Mouse (Mus musculus): ENCODE measurements around the gene Pmm2. TPM values are rescaled to one million over a fixed set of nuclear protein-coding genes. Genes with fewer than 3 reads are reported as not detected.
A peak's percentile ranks its signal among the peaks of the same experiment; 100 is the strongest.

Gene Pmm2
- total RNA-seq (2017): 48.6 and 62.8 TPM in 2 replicates

GRCm38 (mm10) chr16:8637217-8638051 lies at the start of gene Pmm2, which contains the start of gene Tmem186:
Gene Pmm2 (plus strand): TSS chr16:8637674.
Gene Tmem186 (minus strand): TSS chr16:8637712.
- ATAC-seq (replicated peaks in 1 of 2; ENCODE audit: insufficient read depth in 1 of 2, low FRiP score in 2 of 2, low TSS enrichment in 1 of 2, low read depth in 1 of 2, poor library complexity in 2 of 2, severe bottlenecking in 2 of 2): peak; percentile 75 to 87

GRCm38 (mm10) chr16:8595411-8595810 lies 42.1 kb upstream of the Pmm2 start:
- no peak for ATAC-seq (replicated peaks in 1 of 2; ENCODE audit: insufficient read depth in 1 of 2, low FRiP score in 2 of 2, low TSS enrichment in 1 of 2, low read depth in 1 of 2, poor library complexity in 2 of 2, severe bottlenecking in 2 of 2)

GRCm38 (mm10) chr16:8596336-8596735 lies 41.1 kb upstream of the Pmm2 start:
- no peak for ATAC-seq (replicated peaks in 1 of 2; ENCODE audit: insufficient read depth in 1 of 2, low FRiP score in 2 of 2, low TSS enrichment in 1 of 2, low read depth in 1 of 2, poor library complexity in 2 of 2, severe bottlenecking in 2 of 2)

- ATAC-seq (replicated peaks in 1 of 2; ENCODE audit: insufficient read depth in 1 of 2, low FRiP score in 2 of 2, low TSS enrichment in 1 of 2, low read depth in 1 of 2, poor library complexity in 2 of 2, severe bottlenecking in 2 of 2): no peak
Observed at GRCm38 (mm10) chr16:8597516-8597915, 40.0 kb upstream of the Pmm2 start.

- ATAC-seq (replicated peaks in 1 of 2; ENCODE audit: insufficient read depth in 1 of 2, low FRiP score in 2 of 2, low TSS enrichment in 1 of 2, low read depth in 1 of 2, poor library complexity in 2 of 2, severe bottlenecking in 2 of 2): peak in 1 of 2 experiments; percentile 17; a peak in 1 of 4 replicates
Observed at GRCm38 (mm10) chr16:8603789-8604188, 33.7 kb upstream of the Pmm2 start.

- no peak for ATAC-seq (replicated peaks in 1 of 2; ENCODE audit: insufficient read depth in 1 of 2, low FRiP score in 2 of 2, low TSS enrichment in 1 of 2, low read depth in 1 of 2, poor library complexity in 2 of 2, severe bottlenecking in 2 of 2)
Observed at GRCm38 (mm10) chr16:8610397-8610796, 27.1 kb upstream of the Pmm2 start.

- peak in 1 of 2 experiments; percentile 53; a peak in 1 of 4 replicates for ATAC-seq (replicated peaks in 1 of 2; ENCODE audit: insufficient read depth in 1 of 2, low FRiP score in 2 of 2, low TSS enrichment in 1 of 2, low read depth in 1 of 2, poor library complexity in 2 of 2, severe bottlenecking in 2 of 2)
Observed at GRCm38 (mm10) chr16:8612214-8613005, 25.1 kb upstream of the Pmm2 start.

- no peak for ATAC-seq (replicated peaks in 1 of 2; ENCODE audit: insufficient read depth in 1 of 2, low FRiP score in 2 of 2, low TSS enrichment in 1 of 2, low read depth in 1 of 2, poor library complexity in 2 of 2, severe bottlenecking in 2 of 2)
Observed at GRCm38 (mm10) chr16:8613039-8613438, 24.4 kb upstream of the Pmm2 start.

- ATAC-seq (replicated peaks in 1 of 2; ENCODE audit: insufficient read depth in 1 of 2, low FRiP score in 2 of 2, low TSS enrichment in 1 of 2, low read depth in 1 of 2, poor library complexity in 2 of 2, severe bottlenecking in 2 of 2): no peak
Observed at GRCm38 (mm10) chr16:8613447-8613846, 24.0 kb upstream of the Pmm2 start.

GRCm38 (mm10) chr16:8619659-8620314 lies 17.7 kb upstream of the Pmm2 start:
- ATAC-seq (replicated peaks in 1 of 2; ENCODE audit: insufficient read depth in 1 of 2, low FRiP score in 2 of 2, low TSS enrichment in 1 of 2, low read depth in 1 of 2, poor library complexity in 2 of 2, severe bottlenecking in 2 of 2): no peak

- no peak for ATAC-seq (replicated peaks in 1 of 2; ENCODE audit: insufficient read depth in 1 of 2, low FRiP score in 2 of 2, low TSS enrichment in 1 of 2, low read depth in 1 of 2, poor library complexity in 2 of 2, severe bottlenecking in 2 of 2)
Observed at GRCm38 (mm10) chr16:8620315-8621115, 17.0 kb upstream of the Pmm2 start.

GRCm38 (mm10) chr16:8630419-8630818 lies 7.1 kb upstream of the Pmm2 start:
- ATAC-seq (replicated peaks in 1 of 2; ENCODE audit: insufficient read depth in 1 of 2, low FRiP score in 2 of 2, low TSS enrichment in 1 of 2, low read depth in 1 of 2, poor library complexity in 2 of 2, severe bottlenecking in 2 of 2): no peak

GRCm38 (mm10) chr16:8631428-8631827 lies 6.0 kb upstream of the Pmm2 start:
- peak; percentile 52 to 62; a peak in 3 of 4 replicates for ATAC-seq (replicated peaks in 1 of 2; ENCODE audit: insufficient read depth in 1 of 2, low FRiP score in 2 of 2, low TSS enrichment in 1 of 2, low read depth in 1 of 2, poor library complexity in 2 of 2, severe bottlenecking in 2 of 2)

GRCm38 (mm10) chr16:8636867-8637216 lies 632 bp upstream of the Pmm2 start:
- peak; percentile 30 to 41 for ATAC-seq (replicated peaks in 1 of 2; ENCODE audit: insufficient read depth in 1 of 2, low FRiP score in 2 of 2, low TSS enrichment in 1 of 2, low read depth in 1 of 2, poor library complexity in 2 of 2, severe bottlenecking in 2 of 2)

GRCm38 (mm10) chr16:8638131-8638530 lies 657 bp downstream of the Pmm2 start:
- no peak for ATAC-seq (replicated peaks in 1 of 2; ENCODE audit: insufficient read depth in 1 of 2, low FRiP score in 2 of 2, low TSS enrichment in 1 of 2, low read depth in 1 of 2, poor library complexity in 2 of 2, severe bottlenecking in 2 of 2)

- ATAC-seq (replicated peaks in 1 of 2; ENCODE audit: insufficient read depth in 1 of 2, low FRiP score in 2 of 2, low TSS enrichment in 1 of 2, low read depth in 1 of 2, poor library complexity in 2 of 2, severe bottlenecking in 2 of 2): no peak
Observed at GRCm38 (mm10) chr16:8639466-8640191, 2.2 kb downstream of the Pmm2 start.
